In the genomic region with DNA sequence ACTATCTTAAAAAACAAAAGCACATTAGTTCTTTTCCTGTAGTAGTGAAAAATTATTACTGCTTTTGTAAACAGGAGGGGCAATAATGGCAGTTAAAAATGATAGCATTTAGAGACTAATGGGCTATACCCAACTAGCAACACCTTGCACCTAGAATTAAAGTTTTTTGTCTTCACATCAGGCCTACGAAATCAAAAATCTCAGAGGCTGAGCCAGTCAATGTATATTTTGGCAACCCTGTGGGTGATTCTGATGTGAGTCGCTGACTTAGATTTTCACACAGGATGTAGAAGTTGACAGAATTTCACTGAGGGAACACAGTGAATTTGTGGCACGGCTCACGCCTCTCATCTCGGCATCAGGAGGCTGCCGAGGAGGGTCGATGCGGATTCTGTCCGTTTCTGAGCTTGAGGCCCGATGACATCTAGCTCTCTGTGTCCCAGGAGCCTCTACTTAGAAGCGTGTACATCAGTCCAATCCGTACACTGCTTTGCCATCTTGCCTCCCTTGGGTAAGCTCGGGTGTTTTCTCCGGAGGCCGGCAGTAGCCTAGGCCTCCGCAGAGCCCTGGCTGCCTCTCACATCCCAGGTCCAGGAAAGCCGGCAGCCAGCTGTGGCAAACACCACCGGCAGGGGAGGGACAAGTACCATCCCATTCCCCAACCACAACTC, we compare ENCODE assay signal across 7 mouse cellular contexts. TPM values are rescaled to one million over a fixed set of nuclear protein-coding genes. Genes with fewer than 3 reads are reported as not detected.
A peak's percentile ranks its signal among the peaks of the same experiment; 100 is the strongest.
DNase-seq lines count a peak whose midpoint lies in the region; ATAC-seq and TF ChIP-seq lines count a peak whose summit lies in the region.

No protein-coding gene starts in this region.

- peaks cover 22% of the 10 kb centered on the region for H3K36me3 ChIP-seq in thymus, adult 2 months (ENCODE audit: control insufficient read depth, insufficient read depth, low read length)
- H3K36me3 ChIP-seq in forebrain, embryonic 12.5 days (replicated peaks): peaks cover 28% of the 10 kb centered on the region
- H3K36me3 ChIP-seq in liver, embryonic 14.5 days (replicated peaks; ENCODE audit: control insufficient read depth, insufficient read depth, low read depth): peaks cover 35% of the 10 kb centered on the region

- ATAC-seq in forebrain, embryonic 12.5 days (ENCODE audit: low FRiP score): peak; percentile 52; the same call in 1 of the 2 replicates
- ATAC-seq in liver, embryonic 14.5 days (ENCODE audit: insufficient read depth): peak; percentile 57

- peak overlapping the region; percentile 97 for H3K4me3 ChIP-seq in thymus, adult 2 months (ENCODE audit: control insufficient read depth, insufficient read depth, low read length)
- peak overlapping the region; percentile 88 for H3K4me3 ChIP-seq in forebrain, embryonic 12.5 days (replicated peaks)
- peak overlapping the region; percentile 93 to 95 for H3K4me3 ChIP-seq in liver, embryonic 14.5 days (ENCODE audit: insufficient read depth in 1 of 2, low read depth in 2 of 2, low read length in 2 of 2)

- no peaks in the 10 kb centered on the region for H3K9me3 ChIP-seq in forebrain, embryonic 12.5 days
- H3K9me3 ChIP-seq in liver, embryonic 14.5 days (ENCODE audit: control insufficient read depth, low read length): no peaks in the 10 kb centered on the region

- DNase-seq in thymus, adult 2 months: no peak
- DNase-seq in thymus, postnatal 14 days: no peak
- no peak for DNase-seq in liver, embryonic 14.5 days (ENCODE audit: low read depth in 3 of 3, low spot score in 3 of 3)
- DNase-seq in retina, embryonic 14.5 days (ENCODE audit: low spot score): no peak
- no peak for DNase-seq in adrenal gland, adult 8-10 months
- no peak for DNase-seq in layer of hippocampus, postnatal 10 days (ENCODE audit: low spot score in 2 of 2)

- H3K4me1 ChIP-seq in thymus, adult 2 months (replicated peaks; ENCODE audit: control insufficient read depth, insufficient read depth, low read length): peaks cover 4% of the 10 kb centered on the region
- H3K4me1 ChIP-seq in forebrain, embryonic 12.5 days: peaks cover 27% of the 10 kb centered on the region
- H3K4me1 ChIP-seq in liver, embryonic 14.5 days (replicated peaks; ENCODE audit: control insufficient read depth in 2 of 2, insufficient read depth in 2 of 2, low read length in 1 of 2): peaks cover 8 to 11% of the 10 kb centered on the region in 2 experiments

- no peak for TF ChIP-seq EP300 in liver, embryonic 14.5 days (IDR thresholded peaks at IDR 0.05; ENCODE audit: low read depth)

- TF ChIP-seq POLR2A in thymus, adult 2 months (IDR thresholded peaks at IDR 0.05; ENCODE audit: control insufficient read depth, extremely low read depth, insufficient read depth, low read length, poor library complexity): no peak

- H3K27me3 ChIP-seq in thymus, adult 2 months (ENCODE audit: control insufficient read depth, insufficient read depth, low read length): no peaks in the 10 kb centered on the region
- no peaks in the 10 kb centered on the region for H3K27me3 ChIP-seq in forebrain, embryonic 12.5 days
- H3K27me3 ChIP-seq in liver, embryonic 14.5 days (ENCODE audit: control insufficient read depth, insufficient read depth, low read length): no peaks in the 10 kb centered on the region

- H3K4me2 ChIP-seq in forebrain, embryonic 12.5 days: peak overlapping the region; percentile 73
- H3K4me2 ChIP-seq in liver, embryonic 14.5 days (ENCODE audit: low read depth): peak overlapping the region; percentile 71

- TF ChIP-seq CTCF in thymus, adult 2 months (IDR thresholded peaks at IDR 0.05; ENCODE audit: borderline replicate concordance, control insufficient read depth, extremely low read depth, insufficient read depth, low read length, poor library complexity): no peak
- TF ChIP-seq CTCF in liver, embryonic 14.5 days (IDR thresholded peaks at IDR 0.05; ENCODE audit: low read depth): 0 out of 2 replicates have a peak, but pooled peaks have one; percentile 10

- WGBS in thymus, adult 2 months: 5% methylated on average over 18 of the region's 18 CpGs
- 4% methylated on average over 18 of the region's 18 CpGs for WGBS in forebrain, embryonic 12.5 days
- WGBS in liver, embryonic 14.5 days (ENCODE audit: insufficient replicate concordance): 2% methylated on average over 18 of the region's 18 CpGs

- peak overlapping the region; percentile 88 for H3K9ac ChIP-seq in forebrain, embryonic 12.5 days
- peak overlapping the region; percentile 97 for H3K9ac ChIP-seq in liver, embryonic 14.5 days (replicated peaks)

- no peak overlapping the region for H3K27ac ChIP-seq in thymus, adult 2 months (ENCODE audit: control insufficient read depth, insufficient read depth, low read length)
- H3K27ac ChIP-seq in forebrain, embryonic 12.5 days: peak overlapping the region; percentile 90
- peak overlapping the region; percentile 71 for H3K27ac ChIP-seq in liver, embryonic 14.5 days

RNA-seq across cellular contexts. Expression of gene Zwilch, which starts 0.6 kb away (rescaled TPM):
- polyA plus RNA-seq in thymus, adult 2 months (2012; rRNA removed): 8.1 and 8.3 TPM in 2 replicates
- polyA plus RNA-seq in forebrain, embryonic 12.5 days (2016; fragmentation: Nextera tagmentation; extraction: Ambion mirVana): 31.8 and 33.5 TPM in 2 replicates
- polyA plus RNA-seq in liver, embryonic 14.5 days (2012; rRNA removed): 15.1 and 34.4 TPM in 2 replicates
- 11.8 and 14.6 TPM in 2 replicates for polyA plus RNA-seq in liver, embryonic 14.5 days (2014; fragmentation: Nextera tagmentation; extraction: Ambion mirVana)
- total RNA-seq in adrenal gland, adult 8-10 months (2022): 10 to 100 TPM in 1 of 4 experiments, 1 to 10 TPM in 3; 3.5 to 10.2 (median 6.3) TPM
- 1 to 10 TPM; 5.1 to 9.8 TPM for total RNA-seq in layer of hippocampus, postnatal 10 days (2021)

RNA-seq across cellular contexts. Expression of gene Rpl4, which starts 0.9 kb away (rescaled TPM):
- 518 and 600 TPM in 2 replicates for polyA plus RNA-seq in thymus, adult 2 months (2012; rRNA removed)
- polyA plus RNA-seq in forebrain, embryonic 12.5 days (2016; fragmentation: Nextera tagmentation; extraction: Ambion mirVana): 883 and 905 TPM in 2 replicates
- 583 and 863 TPM in 2 replicates for polyA plus RNA-seq in liver, embryonic 14.5 days (2012; rRNA removed)
- 840 and 926 TPM in 2 replicates for polyA plus RNA-seq in liver, embryonic 14.5 days (2014; fragmentation: Nextera tagmentation; extraction: Ambion mirVana)
- total RNA-seq in adrenal gland, adult 8-10 months (2022): 100 to 1,000 TPM; 875 to 953 (median 912) TPM
- 100 to 1,000 TPM; 612 to 638 TPM for total RNA-seq in layer of hippocampus, postnatal 10 days (2021)

RNA-seq across cellular contexts. Expression of gene Snapc5, which starts 6.8 kb away (rescaled TPM):
- 9.2 and 9.6 TPM in 2 replicates for polyA plus RNA-seq in thymus, adult 2 months (2012; rRNA removed)
- polyA plus RNA-seq in forebrain, embryonic 12.5 days (2016; fragmentation: Nextera tagmentation; extraction: Ambion mirVana): 35.1 and 35.9 TPM in 2 replicates
- 4.2 and 11.5 TPM in 2 replicates for polyA plus RNA-seq in liver, embryonic 14.5 days (2012; rRNA removed)
- 7.5 and 8.3 TPM in 2 replicates for polyA plus RNA-seq in liver, embryonic 14.5 days (2014; fragmentation: Nextera tagmentation; extraction: Ambion mirVana)
- total RNA-seq in adrenal gland, adult 8-10 months (2022): 10 to 100 TPM; 22.0 to 28.1 (median 24.7) TPM
- total RNA-seq in layer of hippocampus, postnatal 10 days (2021): 10 to 100 TPM; 17.1 to 18.5 TPM

RNA-seq across cellular contexts. Expression of gene Lctl, which starts 55.3 kb away (rescaled TPM):
- polyA plus RNA-seq in thymus, adult 2 months (2012; rRNA removed): 1.4 and 2.7 TPM in 2 replicates
- 0.14 TPM in 1 of 2 replicates, not detected in the other for polyA plus RNA-seq in forebrain, embryonic 12.5 days (2016; fragmentation: Nextera tagmentation; extraction: Ambion mirVana)
- polyA plus RNA-seq in liver, embryonic 14.5 days (2012; rRNA removed): 0.02 TPM in 1 of 2 replicates, not detected in the other
- polyA plus RNA-seq in liver, embryonic 14.5 days (2014; fragmentation: Nextera tagmentation; extraction: Ambion mirVana): not detected in 2 replicates
- 10 to 100 TPM in 1 of 4 experiments, 1 to 10 TPM in 2, not detected in 1; 3.1 to 22.6 (median 9.1) TPM for total RNA-seq in adrenal gland, adult 8-10 months (2022)
- not detected for total RNA-seq in layer of hippocampus, postnatal 10 days (2021)
